Mouse (Mus musculus) macrophage (primary cell): ENCODE results near the gene Olfr591. TPM values are rescaled to one million over a fixed set of nuclear protein-coding genes. Genes with fewer than 3 reads are reported as not detected.
"Not testable (repeated sequence)": the region's sequence is repeated elsewhere in the genome, so short reads cannot be mapped to it uniquely, and the experiment has no call there.

ENCODE experiments used
- H3K27ac ChIP-seq: fragments of 350-480 bp; formaldehyde crosslinking; 2 replicates; pipeline ENCODE4 v1.9.0; 2021
- H3K36me3 ChIP-seq: fragments of 350-480 bp; formaldehyde crosslinking; 2 replicates; pipeline ENCODE4 v1.9.0; 2021; ENCODE audit errors: inconsistent target
- H3K4me3 ChIP-seq: fragments of 350-480 bp; formaldehyde crosslinking; 2 replicates; pipeline ENCODE4 v1.9.0; 2021; ENCODE audit errors: inconsistent target
- H3K79me2 ChIP-seq: fragments of 350-480 bp; formaldehyde crosslinking; 2 replicates; pipeline ENCODE4 v1.9.0; 2021; ENCODE audit errors: inconsistent target
- WGBS: methylation state at CpG from one replicate; pipeline ENCODE4 v1.1.7; 2026; ENCODE audit warnings: inconsistent platforms; ENCODE audit not compliant: missing documents; 5-methylcytosine and 5-hydroxymethylcytosine counted together
- polyA plus RNA-seq: library from polyadenylated mRNA; stranded (reverse); fragments of 250-400 nt; gene quantifications from 3 replicates; pipeline ENCODE4 v1.2.4, GENCODE M21; 2018; ENCODE audit warnings: inconsistent platforms
- total RNA-seq, 78 experiments: library from RNA; depleted of rRNA; stranded (reverse); fragments of 250-400 nt; gene quantifications; 1 replicate in 9 of 78; 2 replicates in 24 of 78; 3 replicates in 43 of 78; 4 replicates in 2 of 78; pipeline ENCODE4 v1.2.4; 2018; ENCODE audit warnings: inconsistent platforms in 56 of 78

Gene Olfr591
- total RNA-seq (2018; cell fraction: chromatin; rRNA removed), result not detected
- total RNA-seq (2018; cell fraction: cytosol; rRNA removed), result not detected
- not detected for total RNA-seq (2018; cell fraction: nucleus; rRNA removed)
- not detected in 3 replicates for polyA plus RNA-seq

GRCm38 (mm10) chr7:103178240-103178639 lies at the start of gene Olfr591:
TSS of gene Olfr591 (minus strand) at chr7:103178340.
- 83% methylated on average over 1 of the region's 1 CpGs for WGBS

GRCm38 (mm10) chr7:103216696-103217095 lies 38.6 kb upstream of the Olfr591 start, which contains the start of gene Olfr594:
TSS of gene Olfr594 (plus strand) at chr7:103216996.
- Histone ChIP-seq H3K4me3 (no peak within 1 kb of the TSS), H3K36me3 (no peaks in the 10 kb centered on the region), H3K79me2 (no peaks in the 10 kb centered on the region), H3K27ac (no peak within 1 kb of the TSS)

More at GRCm38 (mm10) chr7:103178240-103178639, at the start of gene Olfr591:
- no peaks in the 10 kb centered on the region for H3K79me2 ChIP-seq
- H3K4me3 ChIP-seq, result no peak within 1 kb of the TSS
- no peaks in the 10 kb centered on the region for H3K36me3 ChIP-seq
- H3K27ac ChIP-seq, result no peak within 1 kb of the TSS

- 83% methylated on average over 5 of the region's 5 CpGs for WGBS
- H3K4me3 ChIP-seq, H3K27ac ChIP-seq, H3K79me2 ChIP-seq, H3K36me3 ChIP-seq: not testable (repeated sequence)
These were observed 33.9 kb upstream of the Olfr591 start for GRCm38 (mm10) chr7:103212050-103212449.

GRCm38 (mm10) chr7:103211562-103211961 lies 33.4 kb upstream of the Olfr591 start, which contains the start of gene Olfr593:
TSS of gene Olfr593 (plus strand) at chr7:103211862.
- WGBS, result 85% methylated on average over 1 of the region's 1 CpGs
- H3K27ac ChIP-seq, result no peak within 1 kb of the TSS
- no peaks in the 10 kb centered on the region for H3K79me2 ChIP-seq
- H3K4me3 ChIP-seq, result no peak within 1 kb of the TSS
- no peaks in the 10 kb centered on the region for H3K36me3 ChIP-seq

GRCm38 (mm10) chr7:103184503-103184902 lies 6.4 kb upstream of the Olfr591 start, which contains the start of gene Olfr592:
TSS of gene Olfr592 (plus strand) at chr7:103184803.
- not testable (repeated sequence) for H3K79me2 ChIP-seq, H3K4me3 ChIP-seq, H3K27ac ChIP-seq, H3K36me3 ChIP-seq
- WGBS, result 80% methylated on average over 1 of the region's 1 CpGs

- H3K27ac ChIP-seq, result no peak overlapping the region
- WGBS, result 76% methylated on average over 5 of the region's 5 CpGs
- no peaks in the 10 kb centered on the region for H3K79me2 ChIP-seq
- H3K36me3 ChIP-seq, result no peaks in the 10 kb centered on the region
- no peak overlapping the region for H3K4me3 ChIP-seq
These were observed 8.4 kb downstream of the Olfr591 start for GRCm38 (mm10) chr7:103169697-103170096.

GRCm38 (mm10) chr7:103156256-103156655 lies 21.9 kb downstream of the Olfr591 start, which contains the start of gene Olfr589:
TSS of gene Olfr589 (minus strand) at chr7:103156356.
- no peak within 1 kb of the TSS for H3K4me3 ChIP-seq
- no peaks in the 10 kb centered on the region for H3K79me2 ChIP-seq
- H3K36me3 ChIP-seq, result no peaks in the 10 kb centered on the region
- WGBS, result 59% methylated on average over 2 of the region's 2 CpGs
- H3K27ac ChIP-seq, result no peak within 1 kb of the TSS

- WGBS, result 80% methylated on average over 1 of the region's 1 CpGs
- Histone ChIP-seq H3K79me2 (no peaks in the 10 kb centered on the region), H3K36me3 (no peaks in the 10 kb centered on the region), H3K4me3 (no peak within 1 kb of the TSS), H3K27ac (no peak within 1 kb of the TSS)
These were observed 37.6 kb downstream of the Olfr591 start, which contains the start of gene Olfr588-ps1 for GRCm38 (mm10) chr7:103140579-103140978. TSS of gene Olfr588-ps1 (plus strand) at chr7:103140879.

GRCm38 (mm10) chr7:103125538-103125937 lies 52.6 kb downstream of the Olfr591 start, which contains the start of gene Olfr586:
TSS of gene Olfr586 (minus strand) at chr7:103125638.
- WGBS, result 94% methylated on average over 3 of the region's 3 CpGs
- H3K4me3 ChIP-seq, result no peak within 1 kb of the TSS

GRCm38 (mm10) chr7:103119406-103119805 lies 58.7 kb downstream of the Olfr591 start:
- H3K4me3 ChIP-seq, result no peak overlapping the region
- H3K79me2 ChIP-seq, result no peaks in the 10 kb centered on the region
- no peak overlapping the region for H3K27ac ChIP-seq
- H3K36me3 ChIP-seq, result no peaks in the 10 kb centered on the region
- 81% methylated on average over 3 of the region's 3 CpGs for WGBS

More at GRCm38 (mm10) chr7:103125538-103125937, 52.6 kb downstream of the Olfr591 start, which contains the start of gene Olfr586:
- Histone ChIP-seq H3K27ac (no peak within 1 kb of the TSS), H3K79me2 (no peaks in the 10 kb centered on the region), H3K36me3 (no peaks in the 10 kb centered on the region)

Other genes with a start within 250 kb of the Olfr591 start
- gene Olfr573-ps1, start 235.8 kb downstream of the Olfr591 start, polyA plus RNA-seq, result not detected in 3 replicates
- not detected in 3 replicates for gene Olfr574, start 229.9 kb downstream of the Olfr591 start, polyA plus RNA-seq
- not detected in 3 replicates for gene Olfr575, start 219.6 kb downstream of the Olfr591 start, polyA plus RNA-seq
- not detected in 3 replicates for gene Olfr576, start 215.7 kb downstream of the Olfr591 start, polyA plus RNA-seq
- gene Olfr577, start 202.4 kb downstream of the Olfr591 start, polyA plus RNA-seq, result not detected in 3 replicates
- not detected in 3 replicates for gene Olfr578, start 189.0 kb downstream of the Olfr591 start, polyA plus RNA-seq
- gene Olfr582, start 140.3 kb downstream of the Olfr591 start, polyA plus RNA-seq, result not detected in 3 replicates
- not detected in 3 replicates for gene Olfr583, start 127.0 kb downstream of the Olfr591 start, polyA plus RNA-seq
- not detected in 3 replicates for gene Olfr584, start 96.5 kb downstream of the Olfr591 start, polyA plus RNA-seq
- not detected in 3 replicates for gene Olfr585, start 80.6 kb downstream of the Olfr591 start, polyA plus RNA-seq
- gene Olfr586, start 52.7 kb downstream of the Olfr591 start, polyA plus RNA-seq, result not detected in 3 replicates
- not detected in 3 replicates for gene Olfr588-ps1, start 37.5 kb downstream of the Olfr591 start, polyA plus RNA-seq
- gene Olfr589, start 22.0 kb downstream of the Olfr591 start, polyA plus RNA-seq, result not detected in 3 replicates
- not detected in 3 replicates for gene Olfr592, start 6.5 kb upstream of the Olfr591 start, polyA plus RNA-seq
- gene Olfr593, start 33.5 kb upstream of the Olfr591 start, polyA plus RNA-seq, result not detected in 3 replicates
- not detected in 3 replicates for gene Olfr594, start 38.7 kb upstream of the Olfr591 start, polyA plus RNA-seq
- not detected in 3 replicates for gene Usp17ld, start 74.2 kb upstream of the Olfr591 start, polyA plus RNA-seq
- gene Olfr596, start 127.3 kb upstream of the Olfr591 start, polyA plus RNA-seq, result not detected in 3 replicates
- gene Olfr597, start 138.0 kb upstream of the Olfr591 start, polyA plus RNA-seq, result not detected in 3 replicates
- not detected in 3 replicates for gene Olfr598, start 145.2 kb upstream of the Olfr591 start, polyA plus RNA-seq
- gene Olfr599, start 157.6 kb upstream of the Olfr591 start, polyA plus RNA-seq, result not detected in 3 replicates
- gene Olfr600, start 171.3 kb upstream of the Olfr591 start, polyA plus RNA-seq, result not detected in 3 replicates
- gene Olfr601, start 184.3 kb upstream of the Olfr591 start, polyA plus RNA-seq, result not detected in 3 replicates
- not detected in 3 replicates for gene Olfr603, start 207.8 kb upstream of the Olfr591 start, polyA plus RNA-seq
- gene Usp17lc, start 236.7 kb upstream of the Olfr591 start, polyA plus RNA-seq, result not detected in 3 replicates